ENCODE assay signal across 10 mouse cellular contexts in genomic region chr12:105955764-105956290, GRCm38 (mm10). TPM values are rescaled to one million over a fixed set of nuclear protein-coding genes. Genes with fewer than 3 reads are reported as not detected.
DNase-seq lines count a peak whose midpoint lies in the region; ATAC-seq lines count a peak whose summit lies in the region.
"Had no signal": no experiment of that assay in that cellular context is flagged by ENCODE, and none has a peak within 500 bp of the region (broad histone marks: within the 10 kb centered on the region; RNA-seq: fewer than 3 reads in every experiment).

No protein-coding gene starts in this region.

- H3K27me3 ChIP-seq in forebrain, embryonic 15.5 days: no peaks in the 10 kb centered on the region
- no peaks in the 10 kb centered on the region for H3K27me3 ChIP-seq in midbrain, embryonic 14.5 days (ENCODE audit: control insufficient read depth, insufficient read depth, low read length)

- H3K4me3 ChIP-seq in forebrain, embryonic 15.5 days: no peak overlapping the region
- H3K4me3 ChIP-seq in midbrain, embryonic 14.5 days (replicated peaks; ENCODE audit: low read depth, low read length): no peak overlapping the region

- H3K4me2 ChIP-seq in forebrain, embryonic 15.5 days (replicated peaks): no peak overlapping the region
- H3K4me2 ChIP-seq in midbrain, embryonic 14.5 days (ENCODE audit: low read length): no peak overlapping the region

- peaks cover 47% of the 10 kb centered on the region for H3K4me1 ChIP-seq in forebrain, embryonic 15.5 days
- peaks cover 14% of the 10 kb centered on the region for H3K4me1 ChIP-seq in midbrain, embryonic 14.5 days (ENCODE audit: control insufficient read depth, insufficient read depth, low read length)

- intact Hi-C loops in heart, postnatal 10 days (cut with DNase I): no loop called here

- ATAC-seq in forebrain, embryonic 15.5 days (replicated peaks): peak; percentile 61
- peak; percentile 27; the same call in 1 of the 2 replicates for ATAC-seq in midbrain, embryonic 14.5 days (ENCODE audit: low FRiP score, low TSS enrichment)

- peak overlapping the region; percentile 75 for H3K27ac ChIP-seq in forebrain, embryonic 15.5 days (replicated peaks)
- 0 out of 2 replicates have a peak overlapping the region, but pooled peaks have one; percentile 28 for H3K27ac ChIP-seq in midbrain, embryonic 14.5 days (replicated peaks; ENCODE audit: low read depth, low read length)

- H3K9ac ChIP-seq in forebrain, embryonic 15.5 days (replicated peaks): no peak overlapping the region
- H3K9ac ChIP-seq in midbrain, embryonic 14.5 days (replicated peaks; ENCODE audit: low read length): no peak overlapping the region

- peak; percentile 27 to 51 for DNase-seq in heart, postnatal 10 days
- no peak for DNase-seq in heart, adult 11 months
- peak; percentile 57 for DNase-seq in right cerebral cortex, adult 18-20 months
- no peak for DNase-seq in right cerebral cortex, postnatal 4 days
- DNase-seq in midbrain, embryonic 14.5 days: peak; percentile 75
- DNase-seq in kidney, adult 8-10 months: no peak
- DNase-seq in thymus, postnatal 0 days (ENCODE audit: low spot score): no peak
- DNase-seq: gastrocnemius, postnatal 36 days; kidney, postnatal 4 days had no signal

- H3K36me3 ChIP-seq in forebrain, embryonic 15.5 days: no peaks in the 10 kb centered on the region
- H3K36me3 ChIP-seq in midbrain, embryonic 14.5 days (ENCODE audit: control insufficient read depth, insufficient read depth, low read length): no peaks in the 10 kb centered on the region

- no peaks in the 10 kb centered on the region for H3K9me3 ChIP-seq in forebrain, embryonic 15.5 days
- no peaks in the 10 kb centered on the region for H3K9me3 ChIP-seq in midbrain, embryonic 14.5 days (ENCODE audit: control insufficient read depth, low read length)

- 11% methylated on average over 1 of the region's 1 CpGs for WGBS in forebrain, embryonic 15.5 days
- WGBS in midbrain, embryonic 14.5 days: 43% methylated on average over 1 of the region's 1 CpGs

RNA-seq across cellular contexts. Expression of gene Vrk1, which starts 54.2 kb away (rescaled TPM):
- total RNA-seq in heart, postnatal 10 days (2021): 10 to 100 TPM; 17.8 to 19.1 TPM
- polyA plus RNA-seq in forebrain, embryonic 15.5 days (2015; fragmentation: Nextera tagmentation; extraction: Ambion mirVana): 73.6 and 81.7 TPM in 2 replicates
- polyA plus RNA-seq in midbrain, embryonic 14.5 days (2014; fragmentation: Nextera tagmentation; extraction: Ambion mirVana): 34.2 and 42.3 TPM in 2 replicates
- 112 and 116 TPM in 2 replicates for polyA plus RNA-seq in thymus, postnatal 0 days (2015; fragmentation: Nextera tagmentation; extraction: Ambion mirVana)

Comparison
In these comparisons a context has a peak if more than half of its experiments do, and no peak if none do; other contexts are left out.
1. DNase-seq: peak in heart, postnatal 10 days (2 of 2), right cerebral cortex, adult 18-20 months (single experiment) and midbrain, embryonic 14.5 days (single experiment); none in heart, adult 11 months (single experiment), right cerebral cortex, postnatal 4 days (single experiment), kidney, adult 8-10 months (0 of 2) and thymus, postnatal 0 days (single experiment).